Mouse (Mus musculus): ENCODE data around the gene Kcnj15. TPM values are rescaled to one million over a fixed set of nuclear protein-coding genes. Genes with fewer than 3 reads are reported as not detected.

Gene Kcnj15
- polyA plus RNA-seq, 1 experiment from 2014 or later, result 0.28 TPM

- H3K27ac ChIP-seq (ENCODE audit: low read depth, low read length), result no peak overlapping the region
- H3K4me1 ChIP-seq (replicated peaks; ENCODE audit: control insufficient read depth, insufficient read depth, low read length), result no peaks in the 10 kb centered on the region
- no peaks in the 10 kb centered on the region for H3K27me3 ChIP-seq (ENCODE audit: control insufficient read depth, insufficient read depth, low read length)
- WGBS, result 57% methylated on average over 4 of the region's 4 CpGs
- H3K4me3 ChIP-seq (ENCODE audit: low read depth, low read length), result no peak overlapping the region
- no peaks in the 10 kb centered on the region for H3K9me3 ChIP-seq (ENCODE audit: control insufficient read depth, low read length)
- H3K36me3 ChIP-seq (ENCODE audit: control insufficient read depth, insufficient read depth, low read length), result no peaks in the 10 kb centered on the region
- DNase-seq (ENCODE audit: low spot score) (no peak), ATAC-seq (ENCODE audit: low FRiP score) (no peak)
- no peak overlapping the region for H3K9ac ChIP-seq (ENCODE audit: low read depth, low read length)
- no peak overlapping the region for H3K4me2 ChIP-seq (replicated peaks; ENCODE audit: low read depth, low read length)
These were observed 2.1 kb downstream of the Kcnj15 start for GRCm38 (mm10) chr16:95259505-95259904.

DNA sequence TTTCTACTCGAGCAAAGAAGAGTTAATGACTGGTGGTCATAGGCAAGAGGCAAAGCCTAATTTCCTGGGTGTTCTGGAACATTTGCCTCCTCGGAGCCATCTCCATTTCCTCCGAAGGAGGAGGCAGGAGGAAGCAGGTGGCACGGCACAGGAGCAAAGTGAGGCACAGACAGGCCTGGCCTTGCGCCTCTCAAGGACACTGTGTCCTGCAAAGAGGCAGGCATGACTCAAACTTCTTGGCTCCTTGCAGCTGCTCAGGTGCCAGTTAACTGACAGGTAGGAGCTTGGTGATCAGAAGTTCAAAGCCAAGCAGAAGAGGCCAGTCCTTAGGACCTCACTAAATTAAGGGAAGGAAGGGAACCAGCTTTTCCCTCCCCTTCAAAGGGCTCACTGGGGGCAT is 3.3 kb downstream of the Kcnj15 start:
- WGBS, result 78% methylated on average over 5 of the region's 5 CpGs
- no peak for ATAC-seq (ENCODE audit: low FRiP score)
- Histone ChIP-seq H3K27ac (ENCODE audit: low read depth, low read length) (no peak overlapping the region), H3K4me1 (replicated peaks; ENCODE audit: control insufficient read depth, insufficient read depth, low read length) (no peaks in the 10 kb centered on the region), H3K9ac (ENCODE audit: low read depth, low read length) (no peak overlapping the region), H3K36me3 (ENCODE audit: control insufficient read depth, insufficient read depth, low read length) (no peaks in the 10 kb centered on the region), H3K9me3 (ENCODE audit: control insufficient read depth, low read length) (no peaks in the 10 kb centered on the region), H3K4me3 (ENCODE audit: low read depth, low read length) (no peak overlapping the region), H3K4me2 (replicated peaks; ENCODE audit: low read depth, low read length) (no peak overlapping the region), H3K27me3 (ENCODE audit: control insufficient read depth, insufficient read depth, low read length) (no peaks in the 10 kb centered on the region)
- no peak for DNase-seq (ENCODE audit: low spot score)

DNA sequence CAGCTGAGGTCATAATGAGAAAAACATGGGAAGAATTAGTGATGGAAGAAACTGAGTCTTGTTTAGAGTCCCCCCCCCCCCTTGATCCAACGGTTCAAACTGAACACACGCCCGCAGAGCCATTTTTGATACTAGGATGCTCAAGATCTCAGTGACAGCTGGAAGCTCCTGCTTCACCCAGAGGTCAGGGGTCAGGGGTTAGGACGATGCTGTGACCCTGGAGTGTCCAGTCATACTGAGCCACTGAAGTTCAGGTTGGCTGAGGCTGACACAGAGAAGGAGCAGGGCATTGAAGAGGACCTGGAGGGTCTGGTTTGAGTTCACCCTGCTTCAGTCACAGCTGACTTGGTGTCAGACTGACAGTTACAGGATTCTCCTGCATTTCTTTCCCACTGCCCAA is 4.4 kb downstream of the Kcnj15 start:
- ATAC-seq (ENCODE audit: low FRiP score) (no peak), DNase-seq (ENCODE audit: low spot score) (no peak)
- WGBS, result 58% methylated on average over 4 of the region's 4 CpGs
- Histone ChIP-seq H3K27me3 (ENCODE audit: control insufficient read depth, insufficient read depth, low read length) (no peaks in the 10 kb centered on the region), H3K9me3 (ENCODE audit: control insufficient read depth, low read length) (no peaks in the 10 kb centered on the region), H3K4me1 (replicated peaks; ENCODE audit: control insufficient read depth, insufficient read depth, low read length) (no peaks in the 10 kb centered on the region), H3K9ac (ENCODE audit: low read depth, low read length) (no peak overlapping the region), H3K36me3 (ENCODE audit: control insufficient read depth, insufficient read depth, low read length) (no peaks in the 10 kb centered on the region), H3K27ac (ENCODE audit: low read depth, low read length) (no peak overlapping the region), H3K4me2 (replicated peaks; ENCODE audit: low read depth, low read length) (no peak overlapping the region), H3K4me3 (ENCODE audit: low read depth, low read length) (no peak overlapping the region)

- no peak for DNase-seq (ENCODE audit: low spot score)
- H3K9ac ChIP-seq (ENCODE audit: low read depth, low read length), result no peak overlapping the region
- no peak overlapping the region for H3K4me3 ChIP-seq (ENCODE audit: low read depth, low read length)
- H3K4me2 ChIP-seq (replicated peaks; ENCODE audit: low read depth, low read length), result no peak overlapping the region
- H3K27me3 ChIP-seq (ENCODE audit: control insufficient read depth, insufficient read depth, low read length), result no peaks in the 10 kb centered on the region
- no peaks in the 10 kb centered on the region for H3K9me3 ChIP-seq (ENCODE audit: control insufficient read depth, low read length)
- no peak for ATAC-seq (ENCODE audit: low FRiP score)
- H3K36me3 ChIP-seq (ENCODE audit: control insufficient read depth, insufficient read depth, low read length), result no peaks in the 10 kb centered on the region
- H3K4me1 ChIP-seq (replicated peaks; ENCODE audit: control insufficient read depth, insufficient read depth, low read length), result no peaks in the 10 kb centered on the region
- no peak overlapping the region for H3K27ac ChIP-seq (ENCODE audit: low read depth, low read length)
- 78% methylated on average over 15 of the region's 15 CpGs for WGBS
These were observed 5.5 kb downstream of the Kcnj15 start for GRCm38 (mm10) chr16:95262706-95263363.

GRCm38 (mm10) chr16:95264324-95264723 is 7.0 kb downstream of the Kcnj15 start:
- 67% methylated on average over 5 of the region's 5 CpGs for WGBS
- Histone ChIP-seq H3K27ac (ENCODE audit: low read depth, low read length) (no peak overlapping the region), H3K4me3 (ENCODE audit: low read depth, low read length) (no peak overlapping the region), H3K36me3 (ENCODE audit: control insufficient read depth, insufficient read depth, low read length) (no peaks in the 10 kb centered on the region), H3K9ac (ENCODE audit: low read depth, low read length) (no peak overlapping the region), H3K9me3 (ENCODE audit: control insufficient read depth, low read length) (no peaks in the 10 kb centered on the region), H3K27me3 (ENCODE audit: control insufficient read depth, insufficient read depth, low read length) (no peaks in the 10 kb centered on the region), H3K4me2 (replicated peaks; ENCODE audit: low read depth, low read length) (no peak overlapping the region), H3K4me1 (replicated peaks; ENCODE audit: control insufficient read depth, insufficient read depth, low read length) (no peaks in the 10 kb centered on the region)
- ATAC-seq (ENCODE audit: low FRiP score) (no peak), DNase-seq (ENCODE audit: low spot score) (no peak)

- Histone ChIP-seq H3K27ac (ENCODE audit: low read depth, low read length) (no peak overlapping the region), H3K9me3 (ENCODE audit: control insufficient read depth, low read length) (no peaks in the 10 kb centered on the region)
These were observed 10.3 kb downstream of the Kcnj15 start for GRCm38 (mm10) chr16:95267481-95268183.

DNA sequence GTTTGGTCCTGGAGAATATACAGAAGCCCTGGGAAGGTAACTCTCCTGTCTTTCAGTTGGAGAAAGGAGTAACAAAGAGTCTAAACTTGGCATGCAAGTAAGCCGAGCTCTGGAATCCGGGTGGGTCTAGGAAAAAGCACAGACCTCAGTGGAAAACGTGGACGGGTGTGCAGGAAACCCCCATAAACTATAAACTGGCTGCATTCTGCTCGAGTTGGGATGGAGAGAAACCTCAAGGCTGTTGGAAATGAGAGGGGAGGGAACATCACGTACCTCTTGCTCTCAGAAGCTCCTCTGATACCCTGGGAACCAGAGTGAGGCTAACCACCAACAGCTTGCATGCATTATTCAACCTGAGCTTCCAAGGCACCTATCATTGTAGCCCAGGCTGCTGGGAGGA is 12.3 kb downstream of the Kcnj15 start:
- Histone ChIP-seq H3K9me3 (ENCODE audit: control insufficient read depth, low read length) (no peaks in the 10 kb centered on the region), H3K4me2 (replicated peaks; ENCODE audit: low read depth, low read length) (no peak overlapping the region), H3K27ac (ENCODE audit: low read depth, low read length) (no peak overlapping the region), H3K36me3 (ENCODE audit: control insufficient read depth, insufficient read depth, low read length) (no peaks in the 10 kb centered on the region), H3K9ac (ENCODE audit: low read depth, low read length) (no peak overlapping the region), H3K4me1 (replicated peaks; ENCODE audit: control insufficient read depth, insufficient read depth, low read length) (no peaks in the 10 kb centered on the region), H3K4me3 (ENCODE audit: low read depth, low read length) (no peak overlapping the region), H3K27me3 (ENCODE audit: control insufficient read depth, insufficient read depth, low read length) (no peaks in the 10 kb centered on the region)
- no peak for ATAC-seq (ENCODE audit: low FRiP score)
- no peak for DNase-seq (ENCODE audit: low spot score)
- WGBS, result 77% methylated on average over 6 of the region's 6 CpGs

More at GRCm38 (mm10) chr16:95267481-95268183, 10.3 kb downstream of the Kcnj15 start:
- no peaks in the 10 kb centered on the region for H3K27me3 ChIP-seq (ENCODE audit: control insufficient read depth, insufficient read depth, low read length)
- DNase-seq (ENCODE audit: low spot score) (no peak), ATAC-seq (ENCODE audit: low FRiP score) (no peak)
- H3K4me3 ChIP-seq (ENCODE audit: low read depth, low read length), result no peak overlapping the region
- H3K4me1 ChIP-seq (replicated peaks; ENCODE audit: control insufficient read depth, insufficient read depth, low read length), result no peaks in the 10 kb centered on the region
- H3K9ac ChIP-seq (ENCODE audit: low read depth, low read length), result no peak overlapping the region
- H3K4me2 ChIP-seq (replicated peaks; ENCODE audit: low read depth, low read length), result no peak overlapping the region
- 51% methylated on average over 11 of the region's 11 CpGs for WGBS
- H3K36me3 ChIP-seq (ENCODE audit: control insufficient read depth, insufficient read depth, low read length), result no peaks in the 10 kb centered on the region

DNA sequence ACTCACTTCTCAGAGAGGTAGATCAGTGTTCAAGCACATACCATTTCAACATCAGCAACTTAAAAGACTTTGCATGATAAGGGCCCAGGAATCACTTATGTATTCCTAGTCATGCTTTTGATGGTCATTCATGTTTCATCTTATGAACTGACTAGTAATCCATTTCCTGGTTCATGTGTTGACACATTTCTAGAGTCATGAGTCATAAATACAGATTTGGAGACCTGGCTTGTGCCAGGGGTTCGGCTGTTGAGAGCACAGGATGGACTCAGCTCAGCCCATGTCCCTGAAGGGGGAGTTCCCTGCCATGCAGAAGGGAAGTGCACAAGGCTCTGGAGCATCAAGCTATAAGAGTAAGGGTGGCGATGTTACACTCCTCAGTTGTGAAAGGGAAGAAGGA is 15.7 kb downstream of the Kcnj15 start:
- no peak overlapping the region for H3K4me2 ChIP-seq (replicated peaks; ENCODE audit: low read depth, low read length)
- no peaks in the 10 kb centered on the region for H3K4me1 ChIP-seq (replicated peaks; ENCODE audit: control insufficient read depth, insufficient read depth, low read length)
- no peak overlapping the region for H3K9ac ChIP-seq (ENCODE audit: low read depth, low read length)
- no peak for DNase-seq (ENCODE audit: low spot score)
- no peaks in the 10 kb centered on the region for H3K9me3 ChIP-seq (ENCODE audit: control insufficient read depth, low read length)
- no peak overlapping the region for H3K4me3 ChIP-seq (ENCODE audit: low read depth, low read length)
- H3K27ac ChIP-seq (ENCODE audit: low read depth, low read length), result no peak overlapping the region
- no peaks in the 10 kb centered on the region for H3K36me3 ChIP-seq (ENCODE audit: control insufficient read depth, insufficient read depth, low read length)
- no peak for ATAC-seq (ENCODE audit: low FRiP score)
- WGBS, result 81% methylated on average over 2 of the region's 2 CpGs
- no peaks in the 10 kb centered on the region for H3K27me3 ChIP-seq (ENCODE audit: control insufficient read depth, insufficient read depth, low read length)
